Mouse (Mus musculus) urinary bladder, adult 18-20 months (tissue): ENCODE data around the gene 1700037C18Rik.
"Not testable (repeated sequence)": the region's sequence is repeated elsewhere in the genome, so short reads cannot be mapped to it uniquely, and the experiment has no call there.

ENCODE experiments used
- DNase-seq, 2 experiments: peaks; one replicate each; pipeline ENCODE4 v3.0.0; 2022; ENCODE audit warnings: low spot score in 2 of 2, mixed read lengths in 2 of 2

The 1700037C18Rik gene

DNA sequence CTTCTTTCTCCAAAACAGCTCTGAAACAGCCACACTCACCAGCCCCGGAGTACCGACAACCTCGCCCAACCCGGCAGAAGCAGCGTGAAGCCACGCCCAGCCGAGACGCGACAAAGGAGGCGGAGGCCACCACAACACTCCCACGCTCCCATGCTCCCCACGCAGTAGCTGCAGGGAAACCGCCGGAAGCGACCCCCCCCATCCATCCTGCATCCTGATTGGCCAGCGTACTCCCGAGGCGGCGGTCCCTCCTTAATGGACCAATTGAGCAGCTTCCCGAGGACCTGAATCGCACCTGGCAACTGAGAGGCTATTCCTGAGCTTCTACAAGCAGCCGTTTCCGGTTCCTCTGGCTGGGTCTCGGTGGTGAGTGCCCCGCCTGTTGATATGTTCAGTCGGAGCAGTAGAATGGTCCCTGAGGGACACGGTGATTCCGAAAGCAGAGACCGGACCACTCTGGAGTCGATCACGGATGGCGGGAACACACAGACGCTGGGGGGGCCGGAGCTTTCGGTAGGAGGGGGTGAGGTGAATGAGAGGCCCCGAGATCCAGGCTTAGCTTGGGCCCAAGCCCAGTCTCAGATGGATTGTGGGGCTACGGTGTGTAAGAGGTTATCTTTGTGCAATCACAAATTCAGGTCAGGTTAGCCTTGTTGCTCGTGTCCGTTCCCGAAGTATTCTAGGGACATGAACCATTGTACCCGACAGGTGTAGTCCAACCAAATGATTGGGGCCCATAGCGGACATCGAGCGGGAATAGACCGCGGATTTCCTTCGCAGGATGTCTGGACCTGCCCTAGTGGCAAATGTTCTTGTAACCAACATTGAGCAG lies 36.1 kb downstream of the 1700037C18Rik start, which contains the start of gene Naa60:
Naa60 (plus strand) TSS at position 160 of the 832 bp plus-strand sequence.
- DNase-seq, result peak; percentile 84 to 90

DNA sequence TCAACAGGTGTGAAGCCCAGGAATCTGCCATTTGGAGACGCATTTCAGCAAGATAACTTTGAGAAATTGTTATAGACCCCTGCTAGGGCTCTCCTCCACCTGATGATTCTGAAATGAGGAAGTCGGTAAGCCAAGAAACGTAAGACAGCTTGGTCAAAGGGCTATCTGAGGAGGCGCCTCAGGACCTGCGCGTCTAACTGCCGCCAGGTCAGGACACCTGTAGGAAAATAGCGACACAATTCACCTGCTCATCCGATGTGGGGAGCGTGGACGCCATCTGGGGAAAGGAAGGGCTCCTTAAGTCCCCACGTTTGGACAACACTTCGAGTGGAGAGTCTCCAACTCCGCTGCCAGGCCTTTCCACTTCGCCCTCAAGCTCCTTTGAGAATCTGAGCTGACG lies 36.7 kb downstream of the 1700037C18Rik start:
- DNase-seq, result no peak

DNA sequence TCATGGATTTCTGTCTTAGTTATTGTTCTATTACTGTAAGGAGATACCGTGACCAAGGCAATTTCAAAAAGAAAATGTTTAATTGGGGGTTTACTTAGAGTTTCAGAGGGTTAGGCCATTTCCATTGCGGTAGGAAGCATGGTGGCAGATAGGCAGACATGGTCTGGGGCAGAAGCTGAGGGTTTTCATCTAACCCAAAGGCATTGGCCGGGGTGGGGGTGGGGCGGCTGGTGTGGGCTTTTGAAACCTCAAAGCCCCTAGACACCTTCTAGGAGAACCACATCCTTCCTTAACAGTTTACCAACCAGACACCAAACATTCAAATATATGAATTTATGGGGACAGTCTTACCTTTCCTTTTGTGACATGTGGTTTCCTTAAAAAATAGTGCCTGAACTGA lies 49.2 kb downstream of the 1700037C18Rik start:
- DNase-seq, result no peak

DNA sequence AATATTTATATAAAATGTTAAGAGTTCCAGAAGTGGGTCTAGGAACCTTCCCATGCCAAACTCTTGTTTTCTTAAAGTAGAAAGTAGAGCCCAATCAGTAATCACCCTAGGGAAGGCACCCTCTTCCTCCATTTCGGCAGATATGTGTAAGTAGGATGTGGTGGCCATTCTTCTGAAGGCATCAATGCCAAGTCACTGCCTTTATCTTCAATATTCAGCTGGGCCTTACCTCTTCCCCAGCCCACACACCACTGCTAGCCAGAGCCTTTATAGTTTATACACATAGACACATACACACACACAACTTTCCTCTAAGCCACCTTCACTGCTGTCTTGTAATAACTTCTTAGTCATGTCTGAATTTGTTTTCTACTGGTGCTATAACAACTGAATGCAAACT lies 52.7 kb downstream of the 1700037C18Rik start:
- DNase-seq, result no peak

DNA sequence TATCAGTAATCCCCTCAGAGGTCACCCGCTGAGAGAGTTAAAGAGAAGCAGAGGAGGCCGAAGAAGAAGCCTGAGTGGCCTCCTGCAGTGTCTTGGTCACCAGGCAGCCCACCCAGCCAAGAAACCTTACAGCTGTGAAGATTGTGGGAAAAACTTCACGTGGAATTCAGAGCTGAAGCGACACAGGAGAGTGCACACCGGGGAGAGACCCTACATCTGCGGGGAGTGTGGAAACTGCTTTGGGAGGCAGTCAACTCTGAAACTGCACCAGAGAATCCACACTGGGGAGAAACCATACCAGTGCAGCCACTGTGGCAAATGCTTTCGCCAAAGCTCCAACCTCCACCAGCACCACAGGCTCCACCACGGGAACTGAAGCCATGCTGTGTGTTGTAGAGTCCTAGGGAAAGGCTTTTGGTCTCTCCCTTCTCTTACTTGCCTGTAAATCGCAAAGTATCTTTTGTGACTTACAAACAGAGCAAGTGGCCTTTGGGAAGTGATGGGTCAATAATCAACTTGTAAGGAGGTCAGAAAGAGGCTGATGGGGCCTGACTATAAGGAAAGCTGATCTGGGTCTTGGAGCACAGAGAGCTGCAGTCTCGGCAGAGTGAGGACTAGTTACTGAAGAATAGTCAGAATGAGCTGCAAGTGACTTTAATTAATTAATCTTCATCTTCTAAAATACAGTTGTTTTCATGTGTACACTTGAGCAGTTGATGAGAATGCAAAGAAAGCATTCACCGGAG lies 53.9 kb downstream of the 1700037C18Rik start:
- no peak for DNase-seq

DNA sequence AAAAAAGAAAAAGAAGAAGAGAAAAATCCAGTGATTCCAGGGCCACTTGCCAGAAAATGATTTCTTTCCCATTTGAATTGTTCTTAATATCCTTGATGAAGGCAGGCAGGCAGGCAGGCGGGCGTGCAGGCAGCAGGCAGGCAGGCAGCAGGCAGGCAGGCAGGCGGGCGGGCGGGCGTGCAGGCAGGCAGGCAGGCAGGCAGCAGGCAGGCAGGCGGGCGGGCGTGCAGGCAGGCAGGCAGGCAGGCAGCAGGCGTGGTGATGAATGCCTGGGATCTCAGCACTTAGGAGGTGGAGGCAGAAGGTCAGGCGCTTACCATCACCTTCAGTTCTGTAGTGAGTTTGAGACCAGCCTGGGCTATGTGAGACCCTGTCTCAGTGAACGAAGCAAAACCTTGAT lies 55.9 kb downstream of the 1700037C18Rik start:
- DNase-seq, result no peak

DNA sequence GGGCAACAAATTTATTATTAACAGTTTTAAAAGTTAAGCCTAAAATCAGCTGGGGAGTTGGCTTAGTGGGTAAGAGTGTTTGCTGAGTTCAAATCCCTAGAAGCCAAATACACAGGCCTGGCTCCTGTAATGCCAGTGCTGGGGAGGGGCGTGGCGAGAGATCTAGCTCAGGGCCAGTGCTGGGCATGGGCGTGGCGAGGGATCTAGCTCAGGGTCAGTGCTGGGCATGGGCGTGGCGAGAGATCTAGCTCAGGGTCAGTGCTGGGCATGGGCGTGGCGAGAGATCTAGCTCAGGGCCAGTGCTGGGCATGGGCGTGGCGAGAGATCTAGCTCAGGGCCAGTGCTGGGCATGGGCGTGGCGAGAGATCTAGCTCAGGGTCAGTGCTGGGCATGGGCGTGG lies 57.2 kb downstream of the 1700037C18Rik start:
- DNase-seq, result not testable (repeated sequence)

DNA sequence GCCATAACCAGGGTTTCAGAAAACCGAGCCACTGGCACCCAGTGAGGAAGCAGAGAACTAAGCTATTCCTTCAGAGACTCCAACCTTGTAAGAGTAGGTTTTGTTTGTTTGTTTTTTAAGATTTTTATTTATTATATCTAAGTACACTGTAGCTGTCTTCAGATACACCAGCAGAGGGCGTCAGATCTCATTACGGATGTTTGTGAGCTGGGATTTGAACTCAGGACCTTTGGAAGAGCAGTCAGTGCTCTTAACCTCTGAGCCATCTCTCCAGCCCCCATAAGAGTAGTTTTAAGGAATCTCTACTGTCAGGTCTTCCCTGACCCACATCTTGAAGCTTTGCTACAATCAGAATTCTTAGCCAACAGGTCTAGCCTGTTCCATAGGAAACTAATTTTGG lies 60.1 kb downstream of the 1700037C18Rik start:
- no peak for DNase-seq

DNA sequence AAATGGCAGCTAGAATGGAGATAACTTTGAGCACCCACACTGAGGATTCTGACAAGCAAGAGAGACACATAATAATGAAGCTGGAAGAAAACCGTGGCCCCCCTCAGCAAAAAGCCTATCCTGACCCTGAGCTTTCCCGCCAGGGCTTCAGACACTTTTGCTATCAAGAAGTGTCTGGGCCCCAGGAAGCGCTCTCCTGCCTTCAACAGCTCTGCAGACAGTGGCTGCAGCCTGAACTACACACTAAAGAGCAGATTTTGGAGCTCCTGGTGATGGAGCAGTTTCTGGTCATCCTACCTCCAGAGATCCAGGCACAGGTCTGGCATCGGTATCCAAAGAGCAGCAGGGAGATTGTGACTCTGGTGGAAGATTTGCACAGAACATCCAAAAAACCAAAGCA lies 60.6 kb downstream of the 1700037C18Rik start:
- DNase-seq, result no peak

DNA sequence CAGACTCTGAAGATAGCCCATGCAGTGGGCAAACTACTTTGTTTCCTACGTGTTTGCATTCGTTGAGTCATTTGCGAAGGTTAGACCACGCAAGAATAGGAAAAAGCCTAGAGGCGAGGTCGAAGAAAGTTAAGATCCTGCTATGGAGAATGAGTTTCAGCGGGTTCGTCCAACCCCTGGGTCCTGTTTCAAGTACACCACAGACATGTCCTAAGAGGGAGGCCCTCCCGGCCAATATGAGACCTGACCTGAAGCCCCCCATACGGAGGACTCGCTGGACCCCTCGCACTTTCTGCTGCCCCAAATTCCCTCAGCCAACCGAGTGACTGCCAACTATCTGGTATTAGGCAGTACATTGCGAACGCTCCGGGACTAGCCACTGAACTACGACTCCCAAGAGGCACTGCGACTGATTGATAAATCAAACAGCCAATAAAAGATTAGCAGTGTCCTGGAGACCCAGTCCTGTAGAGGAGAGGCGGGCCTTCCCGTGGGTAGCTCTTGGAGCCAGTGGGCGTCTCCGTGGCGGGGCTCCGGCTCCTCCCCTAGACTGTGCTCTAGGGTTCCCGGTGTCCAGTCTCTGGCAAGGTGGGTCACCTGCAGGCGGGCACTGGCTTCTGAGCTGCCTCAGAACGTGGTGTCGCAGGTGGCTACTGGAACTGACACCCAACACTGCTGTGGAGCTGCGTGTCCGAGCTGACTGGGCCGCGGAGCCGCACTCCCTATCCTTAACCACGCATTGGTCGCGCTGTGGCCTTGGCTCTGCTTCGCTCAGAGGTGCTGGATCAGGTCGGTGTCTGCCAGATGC lies 61.6 kb downstream of the 1700037C18Rik start, which contains the start of gene Zfp174:
Zfp174 (plus strand) TSS at position 558 of the 808 bp plus-strand sequence.
- DNase-seq, result peak; percentile 90 to 93
